Mouse (Mus musculus) gastrocnemius, postnatal 25 days (tissue): ENCODE data around the gene Hivep1. TPM values are rescaled to one million over a fixed set of nuclear protein-coding genes. Genes with fewer than 3 reads are reported as not detected.

Experiments used
- DNase-seq: peaks from one replicate; pipeline ENCODE4 v3.0.0; 2022
- total RNA-seq, 2 experiments: library from RNA; stranded (reverse); gene quantifications; 1 replicate in 1 of 2; 2 replicates in 1 of 2; pipeline ENCODE4 v1.2.3; 2021

Gene Hivep1
- total RNA-seq, 2 experiments from 2014 or later, result 12.4 to 14.4 TPM

GRCm38 (mm10) chr13:42233741-42234419, 182.1 kb downstream of the Hivep1 start:
- DNase-seq, result no peak

- DNase-seq, result no peak
These were observed 186.7 kb downstream of the Hivep1 start for GRCm38 (mm10) chr13:42238520-42238919.

GRCm38 (mm10) chr13:42242131-42242530, 190.3 kb downstream of the Hivep1 start:
- DNase-seq, result no peak

Other genes starting within 250 kb of the Hivep1 start
- gene Adtrp, start 204.3 kb upstream of the Hivep1 start, total RNA-seq, result under 1 TPM in 1 of 2 experiments, not detected in 1; 0.32 TPM
- 1 to 10 TPM; 1.5 to 2.4 TPM for gene Edn1, start 249.5 kb downstream of the Hivep1 start, total RNA-seq